ENCODE assay signal across 16 mouse cellular contexts in the genomic region with DNA sequence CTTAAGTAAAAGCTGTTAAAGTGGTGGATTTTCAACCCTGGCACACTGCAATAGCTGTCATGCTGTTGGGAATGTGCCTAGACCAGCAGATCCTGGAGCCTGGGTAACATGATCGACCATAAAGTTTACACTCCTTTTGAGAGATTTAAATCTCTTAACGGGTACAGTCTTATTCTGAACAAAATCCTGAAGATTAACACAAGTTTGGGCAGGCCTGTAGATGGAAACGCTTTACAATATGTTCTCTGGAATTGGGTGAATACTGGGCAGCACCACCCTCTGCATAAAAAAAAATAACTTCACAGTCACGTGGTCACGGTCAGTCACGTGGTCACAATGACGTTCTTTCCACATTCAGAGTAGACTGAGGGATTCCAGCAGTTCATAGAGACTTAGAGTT.
DNase-seq lines count a peak whose midpoint lies in the region; ATAC-seq lines count a peak whose summit lies in the region.
"Had no signal": no experiment of that assay in that cellular context is flagged by ENCODE, and none has a peak within 500 bp of the region (broad histone marks: within the 10 kb centered on the region; RNA-seq: fewer than 3 reads in every experiment).

No protein-coding gene starts in this region.

- no peak for DNase-seq in frontal cortex, postnatal 25 days (ENCODE audit: low spot score in 2 of 2)
- peak; percentile 6 for DNase-seq in urinary bladder, postnatal 14 days (ENCODE audit: low spot score)
- DNase-seq in urinary bladder, postnatal 36 days (ENCODE audit: low spot score in 2 of 2): no peak
- peak; percentile 30 for DNase-seq in fat pad, adult 2 months (ENCODE audit: extremely low read depth, low read depth, low spot score)
- DNase-seq in lung, postnatal 4 days: no peak
- DNase-seq in cerebellum, postnatal 25 days: no peak
- DNase-seq in embryo, embryonic 10 days (ENCODE audit: low spot score): no peak
- DNase-seq: cerebellum, adult 18-20 months; gastrocnemius, postnatal 25 days; heart, postnatal 10 days; kidney, adult 9 months; kidney, postnatal 36 days; right cerebral cortex, postnatal 14 days; thymus, postnatal 36 days had no signal

- peak; percentile 64 for ATAC-seq in frontal cortex, adult (ENCODE audit: low TSS enrichment)
- ATAC-seq: forebrain, embryonic 16.5 days had no signal

Comparison
In these comparisons a context has a peak if more than half of its experiments do, and no peak if none do; other contexts are left out.
1. DNase-seq: peak in urinary bladder, postnatal 14 days (single experiment) and fat pad, adult 2 months (single experiment); none in frontal cortex, postnatal 25 days (0 of 2), urinary bladder, postnatal 36 days (0 of 2), lung, postnatal 4 days (0 of 2), cerebellum, postnatal 25 days (0 of 2) and embryo, embryonic 10 days (single experiment).